Mouse (Mus musculus) heart, postnatal 0 days (tissue): ENCODE measurements around the gene H2-Oa. TPM values are rescaled to one million over a fixed set of nuclear protein-coding genes. Genes with fewer than 3 reads are reported as not detected.

Experiments used
- ATAC-seq: fragments of 200-750 bp; cut with Nextera tagmentation; 2 replicates; pipeline ENCODE4 v1.8.0; 2017; ENCODE audit warnings: low read depth, moderate number of reproducible peaks, moderate library complexity; ENCODE audit not compliant: insufficient read depth
- DNase-seq: peaks from one replicate; pipeline ENCODE4 v3.0.0-alpha.2; 2016; ENCODE audit warnings: low spot score
- H3K27ac ChIP-seq: fragments of 300-500 bp; sonication (generic); 2 replicates; pipeline ENCODE4 v1.5.1; 2014; ENCODE audit warnings: low read depth, mild to moderate bottlenecking
- H3K27me3 ChIP-seq: fragments of 300-500 bp; sonication (generic); 2 replicates; pipeline ENCODE4 v1.6.1; 2014; ENCODE audit warnings: low read length, mixed read lengths; ENCODE audit not compliant: control insufficient read depth, insufficient read depth
- H3K36me3 ChIP-seq: fragments of 300-500 bp; sonication (generic); replicated peaks from 2 replicates; pipeline ENCODE4 v1.6.1; 2014; ENCODE audit warnings: low read length, mixed read lengths; ENCODE audit not compliant: control insufficient read depth, insufficient read depth
- H3K4me1 ChIP-seq: fragments of 300-500 bp; sonication (generic); 2 replicates; pipeline ENCODE4 v1.6.1; 2014; ENCODE audit warnings: antibody characterized with exemption; ENCODE audit not compliant: control insufficient read depth, insufficient read depth
- H3K4me2 ChIP-seq: fragments of 300-500 bp; sonication (generic); 2 replicates; pipeline ENCODE4 v1.6.1; 2014; ENCODE audit warnings: low read depth, mild to moderate bottlenecking, low read length, moderate library complexity
- H3K4me3 ChIP-seq: fragments of 300-500 bp; sonication (generic); 2 replicates; pipeline ENCODE4 v1.5.1; 2014; ENCODE audit warnings: low read depth, low read length
- H3K9ac ChIP-seq: fragments of 300-500 bp; sonication (generic); replicated peaks from 2 replicates; pipeline ENCODE4 v1.6.1; 2014; ENCODE audit warnings: low read depth, low read length, mixed read lengths
- H3K9me3 ChIP-seq: fragments of 300-500 bp; sonication (generic); replicated peaks from 2 replicates; pipeline ENCODE4 v1.6.1; 2016; ENCODE audit warnings: low read length; ENCODE audit not compliant: control insufficient read depth
- CTCF ChIP-seq: IDR thresholded peaks from 2 replicates; pipeline ENCODE4 v1.5.1; 2016; ENCODE audit warnings: antibody characterized with exemption, control low read depth, low read depth
- EP300 ChIP-seq: IDR thresholded peaks from 2 replicates; pipeline ENCODE4 v1.6.1; 2016; ENCODE audit warnings: antibody characterized with exemption, low read depth
- WGBS: fragments of 180-500 bp; shearing (Covaris S2); extraction: QIAGEN DNeasy Blood & Tissue Kit; methylation state at CpG from one replicate; pipeline ENCODE4 v1.1.7; 2014; 5-methylcytosine and 5-hydroxymethylcytosine counted together
- polyA plus RNA-seq: library from polyadenylated mRNA; unstranded; fragments of >200 nt; fragmentation: Nextera tagmentation; extraction: Ambion mirVana; gene quantifications from 2 replicates; pipeline ENCODE4 v1.2.1, GENCODE M21; 2015
- total RNA-seq: library from RNA; depleted of rRNA; stranded (reverse); fragments of >200 nt; gene quantifications from 2 replicates; pipeline ENCODE4 v1.2.3, GENCODE M21; 2014; ENCODE audit warnings: low replicate concordance

The H2-Oa gene
- total and polyA plus RNA-seq, 2 experiments from 2014 or later: not detected

DNA sequence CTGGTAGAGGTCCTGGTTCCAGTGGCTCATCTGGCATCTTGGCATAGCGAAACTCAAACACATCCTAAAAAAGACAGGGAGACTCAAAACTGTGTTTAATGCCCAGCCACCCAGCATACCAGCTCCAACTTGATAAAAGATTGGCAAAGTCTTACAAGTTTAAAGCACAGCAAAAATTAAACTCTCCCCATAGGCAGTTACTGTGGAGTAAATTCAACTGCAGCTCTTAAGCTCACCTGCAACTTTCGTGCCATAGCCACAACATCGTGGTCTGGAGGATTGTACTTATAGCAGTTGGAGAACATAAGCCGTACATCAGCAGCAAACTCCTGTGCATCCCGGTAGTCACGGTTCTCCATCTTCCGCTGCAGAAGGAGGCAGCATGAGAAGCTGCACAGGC is 22.0 kb downstream of the H2-Oa start:
- H3K4me2 ChIP-seq: no peak overlapping the region
- no peak for DNase-seq
- ATAC-seq: no peak
- H3K4me3 ChIP-seq: no peak overlapping the region
- H3K36me3 ChIP-seq: peaks cover 88% of the 10 kb centered on the region
- no peaks in the 10 kb centered on the region for H3K9me3 ChIP-seq
- H3K27ac ChIP-seq: no peak overlapping the region
- H3K27me3 ChIP-seq: no peaks in the 10 kb centered on the region
- peaks cover 9% of the 10 kb centered on the region; the same call in 1 of the 2 replicates for H3K4me1 ChIP-seq
- H3K9ac ChIP-seq: no peak overlapping the region
- 88% methylated on average over 7 of the region's 7 CpGs for WGBS
- no peak for TF ChIP-seq EP300

GRCm38 (mm10) chr17:34116736-34117370 is 24.7 kb downstream of the H2-Oa start:
- DNase-seq (no peak), ATAC-seq (no peak)
- 0 out of 2 replicates have a peak overlapping the region, but pooled peaks have one; percentile 11 for H3K27ac ChIP-seq
- no peaks in the 10 kb centered on the region for H3K9me3 ChIP-seq
- H3K4me3 ChIP-seq: peak overlapping the region; percentile 95
- no peaks in the 10 kb centered on the region for H3K27me3 ChIP-seq
- H3K36me3 ChIP-seq: peaks cover 64% of the 10 kb centered on the region
- H3K4me1 ChIP-seq: peaks cover 9% of the 10 kb centered on the region; the same call in 1 of the 2 replicates
- TF ChIP-seq EP300 (no peak), CTCF (no peak)
- WGBS: 23% methylated on average over 7 of the region's 7 CpGs
- H3K9ac ChIP-seq: peak overlapping the region; percentile 86
- peak overlapping the region; percentile 82 for H3K4me2 ChIP-seq

DNA sequence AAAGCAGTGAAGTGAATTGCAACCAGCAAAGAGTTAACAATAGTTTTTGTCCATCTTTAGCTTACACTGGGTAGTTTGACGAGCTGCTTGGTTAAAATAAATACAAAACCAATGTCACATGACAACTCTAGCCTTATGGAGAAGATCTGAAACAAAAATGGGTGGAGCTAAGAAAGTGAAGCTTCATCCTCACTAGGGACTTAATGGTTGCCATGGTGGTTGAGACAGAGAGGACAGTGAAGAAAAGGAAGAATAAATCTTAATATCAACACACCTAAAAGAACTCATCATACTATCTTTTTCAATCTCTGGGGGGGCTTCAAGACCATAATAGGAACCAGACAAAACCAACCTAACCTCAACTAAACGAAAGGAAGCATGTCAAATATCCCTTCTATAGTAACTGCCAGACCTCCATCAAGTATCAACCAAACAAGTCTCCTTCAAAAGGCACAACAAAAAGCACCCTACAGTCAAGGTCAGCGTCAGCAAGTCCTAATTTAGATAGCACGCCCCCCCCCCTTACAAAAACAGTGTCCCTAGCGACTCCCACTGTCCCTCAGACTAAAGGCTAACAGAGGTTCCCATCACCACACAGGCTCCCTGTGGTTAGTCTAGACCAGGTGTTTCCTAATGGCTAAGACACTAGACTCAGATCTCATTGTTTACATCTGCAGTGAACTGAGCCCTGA is 25.4 kb downstream of the H2-Oa start:
- under 1% methylated on average over 5 of the region's 5 CpGs for WGBS
- Histone ChIP-seq H3K36me3 (peaks cover 57% of the 10 kb centered on the region), H3K4me3 (peak overlapping the region; percentile 95), H3K4me1 (peaks cover 9% of the 10 kb centered on the region; the same call in 1 of the 2 replicates), H3K27me3 (no peaks in the 10 kb centered on the region), H3K27ac (0 out of 2 replicates have a peak overlapping the region, but pooled peaks have one; percentile 77), H3K9ac (peak overlapping the region; percentile 86), H3K4me2 (peak overlapping the region; percentile 82), H3K9me3 (no peaks in the 10 kb centered on the region)
- no peak for ATAC-seq
- peak; percentile 51 for DNase-seq
- TF ChIP-seq CTCF (no peak), EP300 (no peak)

GRCm38 (mm10) chr17:34118113-34118872 is 26.2 kb downstream of the H2-Oa start:
- Histone ChIP-seq H3K27me3 (no peaks in the 10 kb centered on the region), H3K9ac (peak overlapping the region; percentile 86), H3K9me3 (no peaks in the 10 kb centered on the region), H3K4me1 (peaks cover 9% of the 10 kb centered on the region; the same call in 1 of the 2 replicates), H3K27ac (peak overlapping the region; percentile 77), H3K36me3 (peaks cover 49% of the 10 kb centered on the region), H3K4me2 (peak overlapping the region; percentile 82), H3K4me3 (peak overlapping the region; percentile 95)
- WGBS: 1% methylated on average over 66 of the region's 67 CpGs
- TF ChIP-seq CTCF (no peak), EP300 (no peak)
- DNase-seq (no peak), ATAC-seq (no peak)

DNA sequence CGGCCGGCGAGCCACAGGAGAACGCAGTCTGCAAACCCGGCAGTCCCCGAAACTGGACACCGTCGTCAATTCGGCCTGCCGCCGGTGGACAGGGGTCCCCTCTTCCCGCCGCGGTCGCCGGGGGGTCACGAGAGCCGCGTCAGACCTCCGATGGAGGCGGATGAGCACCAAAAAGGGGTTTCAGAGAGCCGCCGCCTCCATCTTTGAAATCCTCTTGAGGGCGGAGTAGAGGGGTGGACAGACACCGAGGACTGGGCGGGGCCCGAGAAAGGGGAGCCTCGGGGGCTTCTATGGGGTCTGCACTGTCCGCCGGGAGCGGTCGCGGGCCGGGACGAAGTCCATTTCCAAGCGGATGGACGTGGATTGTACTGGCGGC is 26.7 kb downstream of the H2-Oa start:
- Histone ChIP-seq H3K27me3 (no peaks in the 10 kb centered on the region), H3K4me2 (peak overlapping the region; percentile 82), H3K9ac (peak overlapping the region; percentile 86), H3K36me3 (peaks cover 44% of the 10 kb centered on the region), H3K27ac (peak overlapping the region; percentile 77), H3K9me3 (no peaks in the 10 kb centered on the region), H3K4me3 (peak overlapping the region; percentile 95), H3K4me1 (peaks cover 9% of the 10 kb centered on the region; the same call in 1 of the 2 replicates)
- TF ChIP-seq CTCF: no peak
- TF ChIP-seq EP300: no peak
- WGBS: 2% methylated on average over 38 of the region's 38 CpGs
- DNase-seq (no peak), ATAC-seq (peak; percentile 18)
